Mouse (Mus musculus) bone marrow, adult 2 months (tissue): ENCODE measurements around the gene Napa.

ENCODE experiments used
- CTCF ChIP-seq: fragments of 200-500 bp; IDR thresholded peaks from 2 replicates; pipeline ENCODE4 v1.5.1; 2011; ENCODE audit warnings: low read length, control low read depth; ENCODE audit not compliant: control insufficient read depth, insufficient read depth
- POLR2A ChIP-seq: fragments of 200-500 bp; IDR thresholded peaks from 2 replicates; pipeline ENCODE4 v1.6.1; 2011; ENCODE audit warnings: low read depth, mild to moderate bottlenecking, control low read depth, low read length, borderline replicate concordance; ENCODE audit not compliant: control insufficient read depth

DNA sequence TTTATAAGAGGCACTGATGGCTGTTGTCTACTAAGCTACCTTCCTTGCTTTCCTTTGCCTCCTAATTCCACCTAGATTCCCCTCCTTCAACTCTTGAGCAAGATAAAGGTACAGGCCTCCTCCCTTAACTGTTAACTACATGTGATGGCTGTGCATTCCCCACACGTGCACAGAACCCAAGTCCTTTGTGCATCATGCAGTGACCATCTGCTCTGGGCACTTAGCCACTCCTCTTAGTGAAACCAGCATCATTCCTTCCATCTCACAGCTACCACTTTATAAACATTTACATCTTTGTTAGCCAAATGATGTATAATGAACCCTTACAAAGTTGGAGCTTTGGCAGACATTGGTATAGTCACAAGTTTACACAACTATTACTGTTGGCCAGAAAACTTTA lies 18.3 kb upstream of the Napa start:
- no peak for TF ChIP-seq CTCF
- no peak for TF ChIP-seq POLR2A
